Mouse (Mus musculus) heart, postnatal 36 days (tissue): ENCODE measurements at regions not wholly inside any gene's neighbourhood (a gene's known extent, or its start where the extent isn't known, plus 50 kb on each side); places are given as distances from the start of the nearest gene placed in this dataset.
A peak's percentile ranks its signal among the peaks of the same experiment; 100 is the strongest.
"Not testable (repeated sequence)": the region's sequence is repeated elsewhere in the genome, so short reads cannot be mapped to it uniquely, and the experiment has no call there.

ENCODE experiments used
- DNase-seq, 2 experiments: peaks; one replicate each; pipeline ENCODE4 v3.0.0; 2021 to 2022
- intact Hi-C: fragments of 180-260 bp; cut with DNase I; formaldehyde crosslinking; loops from one replicate; pipeline ENCODE4 v1.15.1; 2025

GRCm38 (mm10) chr15:3707089-3708078 lies 124.1 kb upstream of the Ghr start:
- intact Hi-C loops: no loop called here
- peak; percentile 24 to 31 for DNase-seq

GRCm38 (mm10) chr15:3699234-3699814 lies 116.0 kb upstream of the Ghr start:
- DNase-seq: no peak
- intact Hi-C loops: no loop called here

- DNase-seq: no peak
- intact Hi-C loops: no loop called here
These were observed 102.0 kb upstream of the Ghr start for GRCm38 (mm10) chr15:3685254-3685653.

- intact Hi-C loops, DNase-seq: not testable (repeated sequence)
These were observed 93.7 kb upstream of the Ghr start for GRCm38 (mm10) chr15:3677026-3677425.

GRCm38 (mm10) chr15:3672586-3672985 lies 89.3 kb upstream of the Ghr start:
- DNase-seq: peak in 1 of 2 experiments; percentile 5
- intact Hi-C loops: no loop called here

- peak in 1 of 2 experiments; percentile 31 for DNase-seq
- intact Hi-C loops: no loop called here
These were observed 87.9 kb upstream of the Ghr start for GRCm38 (mm10) chr15:3671169-3671568.

- DNase-seq: no peak
- intact Hi-C loops: no loop called here
These were observed 86.1 kb upstream of the Ghr start for GRCm38 (mm10) chr15:3669411-3669810.

- no peak for DNase-seq
- intact Hi-C loops: no loop called here
These were observed 85.6 kb upstream of the Ghr start for GRCm38 (mm10) chr15:3668863-3669262.

GRCm38 (mm10) chr15:3648741-3649140 lies 65.4 kb upstream of the Ghr start:
- DNase-seq: no peak
- intact Hi-C loops: no loop called here

GRCm38 (mm10) chr15:3640091-3640490 lies 56.8 kb upstream of the Ghr start:
- DNase-seq: no peak
- intact Hi-C loops: no loop called here
